9 mouse cellular contexts compared by ENCODE assay signal in the genomic region with DNA sequence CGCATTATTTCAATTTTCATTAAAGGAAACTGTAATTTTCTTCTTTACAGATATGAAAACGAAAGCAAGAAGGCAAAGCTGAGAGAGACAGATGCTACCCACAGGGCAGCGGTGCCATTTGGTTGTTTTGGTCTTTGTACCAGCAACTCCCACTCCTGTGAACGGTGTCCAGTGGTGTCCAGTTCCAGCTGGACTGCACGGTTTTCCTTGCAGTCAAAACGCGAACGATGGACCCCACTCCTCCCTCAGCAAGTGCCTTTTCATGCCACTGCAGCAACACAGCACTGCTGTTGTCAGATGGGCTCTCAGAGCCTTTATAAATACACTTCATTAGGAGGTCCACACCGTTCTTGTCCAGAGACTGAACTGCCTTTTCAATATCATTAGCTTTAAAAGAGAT. TPM values are rescaled to one million over a fixed set of nuclear protein-coding genes. Genes with fewer than 3 reads are reported as not detected.
A peak's percentile ranks its signal among the peaks of the same experiment; 100 is the strongest.
DNase-seq lines count a peak whose midpoint lies in the region; ATAC-seq and TF ChIP-seq lines count a peak whose summit lies in the region.
"Had no signal": no experiment of that assay in that cellular context is flagged by ENCODE, and none has a peak within 500 bp of the region (broad histone marks: within the 10 kb centered on the region; RNA-seq: fewer than 3 reads in every experiment).

No protein-coding gene starts in this region.

- no peak overlapping the region for H3K9ac ChIP-seq in lung, embryonic 14.5 days
- H3K9ac ChIP-seq in heart, postnatal 0 days (replicated peaks; ENCODE audit: low read depth, low read length): 0 out of 2 replicates have a peak overlapping the region, but pooled peaks have one; percentile 5

- no peak for TF ChIP-seq CTCF in lung, embryonic 14.5 days (IDR thresholded peaks at IDR 0.05; ENCODE audit: low read depth)
- no peak for TF ChIP-seq CTCF in heart, postnatal 0 days (IDR thresholded peaks at IDR 0.05; ENCODE audit: low read depth)

- H3K27ac ChIP-seq in lung, embryonic 14.5 days (ENCODE audit: low read depth): no peak overlapping the region
- H3K27ac ChIP-seq in heart, postnatal 0 days (ENCODE audit: low read depth): no peak overlapping the region

- ATAC-seq in lung, embryonic 14.5 days (ENCODE audit: insufficient read depth): no peak
- peak; percentile 23 for ATAC-seq in common myeloid progenitor, adult 5-6 weeks (replicated peaks; ENCODE audit: low read depth, poor library complexity, severe bottlenecking)
- no peak for ATAC-seq in heart, postnatal 0 days (ENCODE audit: insufficient read depth, low read depth)
- peak; percentile 28 for ATAC-seq in megakaryocyte, adult 5-6 weeks (ENCODE audit: poor library complexity, severe bottlenecking)

- WGBS in lung, embryonic 14.5 days: 58% methylated on average over 9 of the region's 9 CpGs
- WGBS in heart, postnatal 0 days: 50% methylated on average over 9 of the region's 9 CpGs

- no peaks in the 10 kb centered on the region for H3K9me3 ChIP-seq in lung, embryonic 14.5 days (ENCODE audit: low read depth, low read length)
- H3K9me3 ChIP-seq in heart, postnatal 0 days (replicated peaks; ENCODE audit: control insufficient read depth, low read length): no peaks in the 10 kb centered on the region

- H3K36me3 ChIP-seq in lung, embryonic 14.5 days (ENCODE audit: insufficient read depth): no peaks in the 10 kb centered on the region
- H3K36me3 ChIP-seq in heart, postnatal 0 days (replicated peaks; ENCODE audit: control insufficient read depth, insufficient read depth, low read length): no peaks in the 10 kb centered on the region

- no peak for TF ChIP-seq EP300 in heart, postnatal 0 days (IDR thresholded peaks at IDR 0.05; ENCODE audit: low read depth)

- peak; percentile 3 for DNase-seq in lung, embryonic 14.5 days
- no peak for DNase-seq in lung, postnatal 10 days
- DNase-seq in heart, postnatal 0 days (ENCODE audit: low spot score): no peak
- no peak for DNase-seq in right cerebral cortex, postnatal 10 days (ENCODE audit: low spot score in 2 of 2)
- no peak for DNase-seq in spleen, adult 18-20 months
- no peak for DNase-seq in spleen, postnatal 36 days (ENCODE audit: low spot score in 2 of 2)

- H3K4me2 ChIP-seq in lung, embryonic 14.5 days: peak overlapping the region; percentile 46
- peak overlapping the region; percentile 45 for H3K4me2 ChIP-seq in heart, postnatal 0 days (ENCODE audit: low read depth, low read length)

- H3K4me1 ChIP-seq in lung, embryonic 14.5 days (ENCODE audit: insufficient read depth): no peaks in the 10 kb centered on the region
- H3K4me1 ChIP-seq in heart, postnatal 0 days (ENCODE audit: control insufficient read depth, insufficient read depth): peaks cover 1% of the 10 kb centered on the region; the same call in 1 of the 2 replicates

- H3K4me3 ChIP-seq in lung, embryonic 14.5 days (ENCODE audit: low read depth, low read length): no peak overlapping the region
- peak overlapping the region; percentile 28 for H3K4me3 ChIP-seq in heart, postnatal 0 days (ENCODE audit: low read depth, low read length)
- H3K4me3 ChIP-seq: myocyte had no signal

- no peaks in the 10 kb centered on the region for H3K27me3 ChIP-seq in lung, embryonic 14.5 days (ENCODE audit: insufficient read depth, low read length)
- H3K27me3 ChIP-seq in heart, postnatal 0 days (ENCODE audit: control insufficient read depth, insufficient read depth, low read length): no peaks in the 10 kb centered on the region

RNA-seq across cellular contexts. Expression of a gene that starts 5.1 kb away (rescaled TPM):
- polyA plus RNA-seq in lung, embryonic 14.5 days (2014; fragmentation: Nextera tagmentation; extraction: Ambion mirVana): 31.5 and 32.2 TPM in 2 replicates
- total RNA-seq in common myeloid progenitor, adult 5-6 weeks (2017): 43.9 and 45.0 TPM in 2 replicates
- total RNA-seq in heart, postnatal 0 days (2014; rRNA removed; ENCODE audit: low replicate concordance): 5.6 and 9.6 TPM in 2 replicates
- 15.8 TPM in 2 replicates for polyA plus RNA-seq in heart, postnatal 0 days (2015; fragmentation: Nextera tagmentation; extraction: Ambion mirVana)
- total RNA-seq in megakaryocyte, adult 5-6 weeks (2015): 29.2 and 32.6 TPM in 2 replicates
- 36.5 and 47.2 TPM in 2 replicates for total RNA-seq in megakaryocyte, adult 5-6 weeks (2017)

Comparison
In these comparisons a context has a peak if more than half of its experiments do, and no peak if none do; other contexts are left out.
1. ATAC-seq: peak in common myeloid progenitor, adult 5-6 weeks (single experiment) and megakaryocyte, adult 5-6 weeks (single experiment); none in lung, embryonic 14.5 days (single experiment) and heart, postnatal 0 days (single experiment).